Mouse (Mus musculus) left cerebral cortex, postnatal 4 days (tissue): ENCODE data around the gene Zfp384. TPM values are rescaled to one million over a fixed set of nuclear protein-coding genes. Genes with fewer than 3 reads are reported as not detected.
A peak's percentile ranks its signal among the peaks of the same experiment; 100 is the strongest.

Experiments
- DNase-seq: peaks from one replicate; pipeline ENCODE4 v3.0.0-alpha.2; 2022
- intact Hi-C: fragments of 180-260 bp; cut with DNase I; formaldehyde crosslinking; loops from one replicate; pipeline ENCODE4 v1.15.1; 2025
- total RNA-seq, 2 experiments: library from RNA; stranded (reverse); gene quantifications; 2 replicates each; pipeline ENCODE4 v1.2.3; 2021

The Zfp384 gene
- total RNA-seq, 2 experiments from 2014 or later, result 51.8 to 56.1 TPM

DNA sequence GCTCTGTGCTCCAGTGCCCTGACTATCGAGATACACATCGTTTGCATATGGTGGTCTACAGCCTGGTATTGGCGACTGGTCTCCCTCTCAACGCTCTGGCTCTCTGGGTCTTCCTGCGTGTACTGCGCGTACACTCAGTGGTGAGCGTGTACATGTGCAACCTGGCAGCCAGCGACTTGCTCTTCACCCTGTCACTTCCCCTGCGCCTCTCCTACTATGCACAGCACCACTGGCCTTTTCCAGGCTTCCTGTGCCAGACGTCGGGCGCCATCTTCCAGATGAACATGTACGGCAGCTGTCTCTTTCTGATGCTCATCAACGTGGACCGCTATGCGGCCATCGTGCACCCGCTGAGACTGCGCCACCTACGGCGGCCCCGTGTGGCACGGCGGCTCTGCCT is 72.4 kb downstream of the Zfp384 start:
- intact Hi-C loops, result loop anchor here (10.0 kb wide), 1 partner anchor 227 kb away; the partner anchor contains the start of gene P3h3
- no peak for DNase-seq

DNA sequence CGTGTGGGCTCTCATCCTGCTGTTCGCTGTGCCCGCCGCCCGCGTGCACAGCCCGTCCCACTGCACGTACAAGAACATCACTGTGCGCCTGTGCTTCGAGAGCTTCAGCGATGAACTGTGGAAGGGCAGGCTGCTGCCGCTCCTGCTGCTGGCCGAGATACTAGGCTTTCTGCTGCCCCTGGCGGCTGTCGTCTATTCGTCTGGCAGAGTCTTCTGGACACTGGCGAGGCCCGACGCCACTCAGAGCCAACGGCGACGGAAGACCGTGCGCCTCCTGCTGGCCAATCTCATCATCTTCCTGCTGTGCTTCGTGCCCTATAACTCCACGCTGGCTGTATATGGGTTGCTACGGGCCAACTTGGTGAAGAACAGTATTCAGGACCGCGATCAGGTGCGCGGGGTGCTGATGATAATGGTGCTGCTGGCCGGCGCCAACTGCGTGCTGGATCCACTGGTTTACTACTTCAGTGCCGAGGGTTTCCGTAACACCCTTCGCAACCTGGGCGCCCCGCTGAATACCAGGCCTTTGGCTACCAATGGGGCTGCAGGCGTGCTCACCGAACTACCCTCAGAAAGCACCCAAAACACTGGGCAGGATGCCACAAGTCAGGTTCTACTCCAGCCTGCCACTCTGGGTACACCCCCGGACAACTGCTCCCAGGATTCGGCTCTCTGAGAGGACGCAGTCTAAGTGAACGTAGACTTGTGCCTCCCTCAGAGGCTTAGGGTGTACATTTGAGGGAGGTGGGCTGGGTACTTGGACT is 73.0 kb downstream of the Zfp384 start:
- DNase-seq, result peak; percentile 97
- intact Hi-C loops, result loop anchor here (10.0 kb wide), 1 partner anchor 227 kb away; the partner anchor contains the start of gene P3h3

DNA sequence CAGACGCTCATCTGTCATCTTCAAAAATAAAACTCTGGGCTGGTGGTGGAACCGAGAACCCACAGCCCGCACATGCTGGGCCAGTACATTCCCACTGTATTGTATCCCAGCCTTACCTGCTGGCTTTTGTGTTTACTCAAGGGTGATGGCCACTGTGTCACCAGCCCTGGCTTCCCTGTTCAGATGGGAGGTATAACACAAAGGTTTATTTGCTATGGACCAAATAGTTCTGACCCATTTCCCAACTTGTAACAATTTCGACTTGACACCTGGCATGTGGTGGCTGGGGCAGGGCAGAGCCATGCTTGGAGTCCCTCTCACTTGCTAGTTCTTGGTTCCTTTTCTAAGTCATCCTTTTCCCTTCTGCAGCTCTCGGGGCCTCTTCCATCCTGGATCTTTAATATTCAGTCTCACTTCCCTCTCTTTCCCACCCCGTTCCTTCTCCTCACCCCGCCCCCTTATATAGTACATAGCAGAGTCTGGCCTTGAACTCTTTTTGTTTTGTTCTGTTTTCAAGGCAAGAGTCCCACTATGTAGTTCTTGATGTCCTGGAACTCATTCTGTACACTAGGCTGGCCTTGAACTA is 73.9 kb downstream of the Zfp384 start:
- intact Hi-C loops, result loop anchor here (10.0 kb wide), 1 partner anchor 228 kb away; the partner anchor contains the start of gene P3h3
- DNase-seq, result no peak

DNA sequence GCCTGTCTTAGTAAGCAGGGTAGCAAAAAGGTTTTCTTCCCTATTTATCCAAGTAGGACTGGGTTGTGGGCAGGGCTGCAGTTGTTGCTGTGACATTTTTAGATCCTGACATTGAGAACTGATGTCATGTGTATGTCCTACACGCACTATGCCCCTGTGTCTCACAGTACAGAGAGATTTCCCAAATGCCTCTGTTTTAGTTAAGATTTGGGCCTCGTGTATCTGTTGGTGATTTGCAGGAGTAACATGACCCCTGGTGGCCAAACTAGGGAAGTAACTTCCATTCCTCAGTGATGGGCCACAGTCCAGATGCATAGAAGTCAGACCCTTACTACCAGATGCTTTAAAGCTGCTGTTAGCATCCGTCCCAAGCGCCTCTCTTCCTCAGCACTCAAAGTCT is 75.5 kb downstream of the Zfp384 start:
- intact Hi-C loops, result loop anchor here (2.0 to 10.0 kb wide), 2 partner anchors 38 to 230 kb away; partner anchors contain the start of gene P3h3
- peak; percentile 60 for DNase-seq

Other genes with a start within 250 kb of the Zfp384 start
- gene Eno2, start 239.5 kb upstream of the Zfp384 start, total RNA-seq, result 100 to 1,000 TPM; 190 to 217 TPM
- gene Lrrc23, start 229.4 kb upstream of the Zfp384 start, total RNA-seq, result 1 to 10 TPM; 2.1 to 4.3 TPM
- gene Spsb2, start 200.5 kb upstream of the Zfp384 start, total RNA-seq, result 1 to 10 TPM; 4.1 TPM
- gene Tpi1, start 194.8 kb upstream of the Zfp384 start, total RNA-seq, result 100 to 1,000 TPM; 275 to 296 TPM
- 100 to 1,000 TPM; 192 to 202 TPM for gene Usp5, start 179.7 kb upstream of the Zfp384 start, total RNA-seq
- 10 to 100 TPM in 1 of 2 experiments, 1 to 10 TPM in 1; 6.9 to 10.8 TPM for gene Cdca3, start 179.6 kb upstream of the Zfp384 start, total RNA-seq
- under 1 TPM; 0.32 to 0.46 TPM for gene Gnb3, start 168.9 kb upstream of the Zfp384 start, total RNA-seq
- gene P3h3, start 151.4 kb upstream of the Zfp384 start, total RNA-seq, result 10 to 100 TPM; 55.9 to 56.1 TPM
- 100 to 1,000 TPM; 145 to 164 TPM for gene Gpr162, start 145.2 kb upstream of the Zfp384 start, total RNA-seq
- 1 to 10 TPM in 1 of 2 experiments, under 1 TPM in 1; 0.52 to 1.2 TPM for gene Cd4, start 120.9 kb upstream of the Zfp384 start, total RNA-seq
- gene Lag3, start 97.4 kb upstream of the Zfp384 start, total RNA-seq, result 1 to 10 TPM; 1.7 to 2.3 TPM
- 1,000 to 10,000 TPM; 1,603 to 1,633 TPM for gene Ptms, start 89.0 kb upstream of the Zfp384 start, total RNA-seq
- 100 to 1,000 TPM; 467 to 469 TPM for gene Mlf2, start 77.8 kb upstream of the Zfp384 start, total RNA-seq
- gene Cops7a, start 43.6 kb upstream of the Zfp384 start, total RNA-seq, result 10 to 100 TPM; 67.8 to 72.6 TPM
- gene Pianp, start 12.5 kb upstream of the Zfp384 start, total RNA-seq, result 10 to 100 TPM; 89.1 to 97.3 TPM
- gene Ing4, start 30.6 kb downstream of the Zfp384 start, total RNA-seq, result 10 to 100 TPM; 67.4 to 72.0 TPM
- gene Acrbp, start 40.5 kb downstream of the Zfp384 start, total RNA-seq, result 10 to 100 TPM; 11.7 to 13.0 TPM
- 1 to 10 TPM; 1.3 TPM for gene Lpar5, start 58.8 kb downstream of the Zfp384 start, total RNA-seq
- gene Chd4, start 86.8 kb downstream of the Zfp384 start, total RNA-seq, result 100 to 1,000 TPM; 173 to 175 TPM
- gene Nop2, start 122.8 kb downstream of the Zfp384 start, total RNA-seq, result 10 to 100 TPM; 43.0 to 44.5 TPM
- gene Iffo1, start 136.1 kb downstream of the Zfp384 start, total RNA-seq, result 10 to 100 TPM; 27.0 to 28.3 TPM
- gene Gapdh, start 157.3 kb downstream of the Zfp384 start, total RNA-seq, result 1,000 to 10,000 TPM; 1,244 to 1,314 TPM
- 10 to 100 TPM; 44.9 to 51.4 TPM for gene Ncapd2, start 182.6 kb downstream of the Zfp384 start, total RNA-seq
- gene Mrpl51, start 182.7 kb downstream of the Zfp384 start, total RNA-seq, result 10 to 100 TPM; 67.7 to 72.7 TPM
- gene Vamp1, start 206.4 kb downstream of the Zfp384 start, total RNA-seq, result 10 to 100 TPM in 1 of 2 experiments, 1 to 10 TPM in 1; 7.0 to 10.2 TPM
- 1 to 10 TPM; 1.7 to 1.9 TPM for gene Tapbpl, start 222.7 kb downstream of the Zfp384 start, total RNA-seq
- not detected for gene Cd27, start 227.9 kb downstream of the Zfp384 start, total RNA-seq